Mouse (Mus musculus): ENCODE measurements at regions not wholly inside any gene's neighbourhood (a gene's known extent, or its start where the extent isn't known, plus 50 kb on each side); places are given as distances from the start of the nearest gene placed in this dataset.

GRCm38 (mm10) chr14:76652356-76653126, 95.9 kb upstream of the Serp2 start:
- intact Hi-C loops (cut with DNase I), result no loop called here

GRCm38 (mm10) chr14:76651096-76651495, 94.4 kb upstream of the Serp2 start:
- intact Hi-C loops (cut with DNase I), result no loop called here

GRCm38 (mm10) chr14:76649927-76650326, 93.2 kb upstream of the Serp2 start:
- intact Hi-C loops (cut with DNase I), result no loop called here

GRCm38 (mm10) chr14:76644716-76645115, 88.0 kb upstream of the Serp2 start:
- intact Hi-C loops (cut with DNase I), result no loop called here

- intact Hi-C loops (cut with DNase I), result no loop called here
Observed at GRCm38 (mm10) chr14:76641752-76642529, 85.3 kb upstream of the Serp2 start.

- intact Hi-C loops (cut with DNase I), result no loop called here
Observed at GRCm38 (mm10) chr14:76633170-76633569, 76.5 kb upstream of the Serp2 start.

- intact Hi-C loops (cut with DNase I), result no loop called here
Observed at GRCm38 (mm10) chr14:76632763-76633162, 76.1 kb upstream of the Serp2 start.

- intact Hi-C loops (cut with DNase I), result no loop called here
Observed at GRCm38 (mm10) chr14:76631740-76632139, 75.1 kb upstream of the Serp2 start.

- intact Hi-C loops (cut with DNase I), result no loop called here
Observed at GRCm38 (mm10) chr14:76631181-76631580, 74.5 kb upstream of the Serp2 start.

GRCm38 (mm10) chr14:76629913-76630478, 73.3 kb upstream of the Serp2 start:
- intact Hi-C loops (cut with DNase I), result loop anchor here (10.0 kb wide), 1 partner anchor 135 kb away; no protein-coding TSS in a partner anchor

GRCm38 (mm10) chr14:76628182-76628892, 71.6 kb upstream of the Serp2 start:
- intact Hi-C loops (cut with DNase I), result loop anchor here (10.0 kb wide), 1 partner anchor 136 kb away; no protein-coding TSS in a partner anchor

- intact Hi-C loops (cut with DNase I), result loop anchor here (10.0 kb wide), 1 partner anchor 139 kb away; no protein-coding TSS in a partner anchor
Observed at GRCm38 (mm10) chr14:76625589-76626368, 69.1 kb upstream of the Serp2 start.

GRCm38 (mm10) chr14:76624626-76625378, 68.1 kb upstream of the Serp2 start:
- intact Hi-C loops (cut with DNase I), result loop anchor here (10.0 kb wide), 1 partner anchor 140 kb away; no protein-coding TSS in a partner anchor

- intact Hi-C loops (cut with DNase I), result loop anchor here (10.0 kb wide), 1 partner anchor 141 kb away; no protein-coding TSS in a partner anchor
Observed at GRCm38 (mm10) chr14:76623371-76623988, 66.8 kb upstream of the Serp2 start.

- intact Hi-C loops (cut with DNase I), result loop anchor here (10.0 kb wide), 1 partner anchor 142 kb away; no protein-coding TSS in a partner anchor
Observed at GRCm38 (mm10) chr14:76622634-76623291, 66.1 kb upstream of the Serp2 start.

GRCm38 (mm10) chr14:76619038-76619409, 62.3 kb upstream of the Serp2 start:
- intact Hi-C loops (cut with DNase I), result no loop called here

GRCm38 (mm10) chr14:76618331-76619037, 61.8 kb upstream of the Serp2 start:
- intact Hi-C loops (cut with DNase I), result no loop called here

GRCm38 (mm10) chr14:76617889-76618288, 61.2 kb upstream of the Serp2 start:
- intact Hi-C loops (cut with DNase I), result no loop called here
